Mouse (Mus musculus): ENCODE results near the gene Dnajc10. TPM values are rescaled to one million over a fixed set of nuclear protein-coding genes. Genes with fewer than 3 reads are reported as not detected.

Dnajc10 gene
- polyA plus RNA-seq, 1 experiment from 2014 or later, result 97.1 TPM

- peaks cover 39% of the 10 kb centered on the region for H3K36me3 ChIP-seq
- 81% methylated on average over 4 of the region's 4 CpGs for WGBS
- no peak overlapping the region for H3K4me3 ChIP-seq
- no peak overlapping the region for H3K4me2 ChIP-seq (replicated peaks)
- H3K9ac ChIP-seq, result no peak overlapping the region
- no peak for ATAC-seq (ENCODE audit: insufficient number of reproducible peaks, insufficient read depth, low FRiP score, low TSS enrichment)
- no peak overlapping the region for H3K27ac ChIP-seq
- no peaks in the 10 kb centered on the region for H3K4me1 ChIP-seq
- H3K27me3 ChIP-seq, result no peaks in the 10 kb centered on the region
- H3K9me3 ChIP-seq, result no peaks in the 10 kb centered on the region
These were observed 39.3 kb downstream of the Dnajc10 start for GRCm38 (mm10) chr2:80354531-80354930.

- Histone ChIP-seq H3K36me3 (peaks cover 25% of the 10 kb centered on the region), H3K27me3 (no peaks in the 10 kb centered on the region), H3K4me3 (no peak overlapping the region), H3K4me1 (no peaks in the 10 kb centered on the region), H3K4me2 (replicated peaks) (no peak overlapping the region), H3K9ac (no peak overlapping the region), H3K27ac (no peak overlapping the region), H3K9me3 (no peaks in the 10 kb centered on the region)
- 49% methylated on average over 8 of the region's 8 CpGs for WGBS
- no peak for ATAC-seq (ENCODE audit: insufficient number of reproducible peaks, insufficient read depth, low FRiP score, low TSS enrichment)
These were observed 41.5 kb downstream of the Dnajc10 start for GRCm38 (mm10) chr2:80356656-80357231.

GRCm38 (mm10) chr2:80371458-80371857 lies 56.2 kb downstream of the Dnajc10 start:
- Histone ChIP-seq H3K9ac (no peak overlapping the region), H3K4me3 (no peak overlapping the region), H3K27ac (no peak overlapping the region), H3K9me3 (no peaks in the 10 kb centered on the region), H3K4me1 (no peaks in the 10 kb centered on the region), H3K36me3 (no peaks in the 10 kb centered on the region), H3K4me2 (replicated peaks) (no peak overlapping the region), H3K27me3 (no peaks in the 10 kb centered on the region)
- no peak for ATAC-seq (ENCODE audit: insufficient number of reproducible peaks, insufficient read depth, low FRiP score, low TSS enrichment)
- 77% methylated on average over 8 of the region's 8 CpGs for WGBS

- no peaks in the 10 kb centered on the region for H3K4me1 ChIP-seq
- no peaks in the 10 kb centered on the region for H3K9me3 ChIP-seq
- ATAC-seq (ENCODE audit: insufficient number of reproducible peaks, insufficient read depth, low FRiP score, low TSS enrichment), result no peak
- no peak overlapping the region for H3K27ac ChIP-seq
- H3K36me3 ChIP-seq, result no peaks in the 10 kb centered on the region
- no peak overlapping the region for H3K4me3 ChIP-seq
- H3K9ac ChIP-seq, result no peak overlapping the region
- no peaks in the 10 kb centered on the region for H3K27me3 ChIP-seq
- no peak overlapping the region for H3K4me2 ChIP-seq (replicated peaks)
These were observed 59.6 kb downstream of the Dnajc10 start for GRCm38 (mm10) chr2:80374892-80375291.

- no peak overlapping the region for H3K27ac ChIP-seq
- no peak for ATAC-seq (ENCODE audit: insufficient number of reproducible peaks, insufficient read depth, low FRiP score, low TSS enrichment)
- no peaks in the 10 kb centered on the region for H3K4me1 ChIP-seq
- WGBS, result 75% methylated on average over 5 of the region's 5 CpGs
- no peak overlapping the region for H3K9ac ChIP-seq
- H3K4me2 ChIP-seq (replicated peaks), result no peak overlapping the region
- H3K4me3 ChIP-seq, result no peak overlapping the region
- no peaks in the 10 kb centered on the region for H3K9me3 ChIP-seq
- H3K36me3 ChIP-seq, result no peaks in the 10 kb centered on the region
- no peaks in the 10 kb centered on the region for H3K27me3 ChIP-seq
These were observed 64.6 kb downstream of the Dnajc10 start for GRCm38 (mm10) chr2:80379848-80380247.

GRCm38 (mm10) chr2:80384447-80384846 lies 69.2 kb downstream of the Dnajc10 start:
- WGBS, result 78% methylated on average over 4 of the region's 4 CpGs

GRCm38 (mm10) chr2:80386255-80386654 lies 71.0 kb downstream of the Dnajc10 start:
- no peaks in the 10 kb centered on the region for H3K4me1 ChIP-seq
- no peaks in the 10 kb centered on the region for H3K9me3 ChIP-seq
- H3K4me2 ChIP-seq (replicated peaks), result no peak overlapping the region
- no peak for ATAC-seq (ENCODE audit: insufficient number of reproducible peaks, insufficient read depth, low FRiP score, low TSS enrichment)
- H3K4me3 ChIP-seq, result no peak overlapping the region
- WGBS, result 93% methylated on average over 2 of the region's 2 CpGs
- H3K27me3 ChIP-seq, result no peaks in the 10 kb centered on the region
- no peaks in the 10 kb centered on the region for H3K36me3 ChIP-seq
- no peak overlapping the region for H3K27ac ChIP-seq
- no peak overlapping the region for H3K9ac ChIP-seq

More at GRCm38 (mm10) chr2:80384447-80384846, 69.2 kb downstream of the Dnajc10 start:
- no peak overlapping the region for H3K4me3 ChIP-seq
- no peak overlapping the region for H3K4me2 ChIP-seq (replicated peaks)
- H3K9ac ChIP-seq, result no peak overlapping the region
- no peak for ATAC-seq (ENCODE audit: insufficient number of reproducible peaks, insufficient read depth, low FRiP score, low TSS enrichment)
- no peaks in the 10 kb centered on the region for H3K36me3 ChIP-seq
- no peak overlapping the region for H3K27ac ChIP-seq
- H3K9me3 ChIP-seq, result no peaks in the 10 kb centered on the region
- H3K27me3 ChIP-seq, result no peaks in the 10 kb centered on the region
- H3K4me1 ChIP-seq, result no peaks in the 10 kb centered on the region

- no peak for ATAC-seq (ENCODE audit: insufficient number of reproducible peaks, insufficient read depth, low FRiP score, low TSS enrichment)
- Histone ChIP-seq H3K9me3 (no peaks in the 10 kb centered on the region), H3K4me2 (replicated peaks) (no peak overlapping the region), H3K9ac (no peak overlapping the region), H3K4me1 (no peaks in the 10 kb centered on the region), H3K36me3 (no peaks in the 10 kb centered on the region), H3K27ac (no peak overlapping the region), H3K4me3 (no peak overlapping the region), H3K27me3 (no peaks in the 10 kb centered on the region)
- 52% methylated on average over 9 of the region's 9 CpGs for WGBS
These were observed 72.4 kb downstream of the Dnajc10 start for GRCm38 (mm10) chr2:80387668-80388067.

- Histone ChIP-seq H3K27me3 (no peaks in the 10 kb centered on the region), H3K4me3 (no peak overlapping the region), H3K4me1 (no peaks in the 10 kb centered on the region), H3K36me3 (no peaks in the 10 kb centered on the region), H3K27ac (no peak overlapping the region), H3K4me2 (replicated peaks) (no peak overlapping the region), H3K9ac (no peak overlapping the region), H3K9me3 (no peaks in the 10 kb centered on the region)
- no peak for ATAC-seq (ENCODE audit: insufficient number of reproducible peaks, insufficient read depth, low FRiP score, low TSS enrichment)
- WGBS, result 74% methylated on average over 3 of the region's 3 CpGs
These were observed 73.1 kb downstream of the Dnajc10 start for GRCm38 (mm10) chr2:80388341-80388740.

- no peaks in the 10 kb centered on the region for H3K9me3 ChIP-seq
- H3K4me3 ChIP-seq, result no peak overlapping the region
- H3K4me1 ChIP-seq, result peaks cover 14% of the 10 kb centered on the region
- no peaks in the 10 kb centered on the region for H3K36me3 ChIP-seq
- no peak overlapping the region for H3K9ac ChIP-seq
- H3K4me2 ChIP-seq (replicated peaks), result no peak overlapping the region
- WGBS, result 40% methylated on average over 7 of the region's 7 CpGs
- H3K27me3 ChIP-seq, result no peaks in the 10 kb centered on the region
- ATAC-seq (ENCODE audit: insufficient number of reproducible peaks, insufficient read depth, low FRiP score, low TSS enrichment), result no peak
- H3K27ac ChIP-seq, result no peak overlapping the region
These were observed 80.8 kb downstream of the Dnajc10 start for GRCm38 (mm10) chr2:80396057-80396456.

- WGBS, result 13% methylated on average over 3 of the region's 3 CpGs
- ATAC-seq (ENCODE audit: insufficient number of reproducible peaks, insufficient read depth, low FRiP score, low TSS enrichment), result no peak; the same call in 1 of the 2 replicates
- no peaks in the 10 kb centered on the region for H3K27me3 ChIP-seq
- H3K36me3 ChIP-seq, result no peaks in the 10 kb centered on the region
- H3K9me3 ChIP-seq, result no peaks in the 10 kb centered on the region
- H3K27ac ChIP-seq, result 0 out of 2 replicates have a peak overlapping the region, but pooled peaks have one; percentile 5
- H3K4me1 ChIP-seq, result peaks cover 14% of the 10 kb centered on the region
- no peak overlapping the region for H3K4me3 ChIP-seq
- no peak overlapping the region for H3K4me2 ChIP-seq (replicated peaks)
- H3K9ac ChIP-seq, result no peak overlapping the region
These were observed 81.6 kb downstream of the Dnajc10 start for GRCm38 (mm10) chr2:80396864-80397263.

- H3K27me3 ChIP-seq, result no peaks in the 10 kb centered on the region
- H3K27ac ChIP-seq, result peak overlapping the region; percentile 54; the same call in 1 of the 2 replicates
- ATAC-seq (ENCODE audit: insufficient number of reproducible peaks, insufficient read depth, low FRiP score, low TSS enrichment), result no peak
- H3K4me1 ChIP-seq, result peaks cover 14% of the 10 kb centered on the region
- no peaks in the 10 kb centered on the region for H3K36me3 ChIP-seq
- no peaks in the 10 kb centered on the region for H3K9me3 ChIP-seq
- WGBS, result 19% methylated on average over 3 of the region's 3 CpGs
- no peak overlapping the region for H3K9ac ChIP-seq
- H3K4me2 ChIP-seq (replicated peaks), result no peak overlapping the region
- no peak overlapping the region for H3K4me3 ChIP-seq
These were observed 83.4 kb downstream of the Dnajc10 start for GRCm38 (mm10) chr2:80398595-80399099.
